Mouse (Mus musculus) spleen, adult 2 months (tissue): Measurements from ENCODE around the gene Hs3st3a1.

ENCODE experiments used
- CTCF ChIP-seq: fragments of 200-500 bp; IDR thresholded peaks from 2 replicates; pipeline ENCODE4 v1.5.1; 2011; ENCODE audit warnings: mild to moderate bottlenecking, inconsistent platforms; ENCODE audit not compliant: insufficient read depth, insufficient read length, insufficient replicate concordance; ENCODE audit errors: extremely low read depth
- POLR2A ChIP-seq: fragments of 200-500 bp; IDR thresholded peaks from 2 replicates; pipeline ENCODE4 v1.6.1; 2011; ENCODE audit warnings: low read depth, low read length, inconsistent platforms

GRCm38 (mm10) chr11:64436412-64436727, 1.2 kb downstream of the Hs3st3a1 start, which contains the start of gene F930015N05Rik:
- TF ChIP-seq POLR2A (no peak), CTCF (no peak)
